Mouse (Mus musculus) cerebellum, adult 2 months (tissue): ENCODE measurements around the gene Wdr20rt. TPM values are rescaled to one million over a fixed set of nuclear protein-coding genes. Genes with fewer than 3 reads are reported as not detected.
A peak's percentile ranks its signal among the peaks of the same experiment; 100 is the strongest.

Experiments used
- DNase-seq, 2 experiments: peaks; one replicate each; pipeline ENCODE4 v3.0.0; 2021
- H3K27ac ChIP-seq: fragments of 200-500 bp; 2 replicates; pipeline ENCODE4 v1.5.1; 2012; ENCODE audit warnings: low read length, control low read depth, inconsistent platforms; ENCODE audit not compliant: insufficient read depth
- H3K27me3 ChIP-seq: fragments of 200-500 bp; 2 replicates; pipeline ENCODE4 v1.6.1; 2012; ENCODE audit warnings: inconsistent platforms, mild to moderate bottlenecking, low read length, moderate library complexity; ENCODE audit not compliant: control insufficient read depth, insufficient read depth
- H3K4me1 ChIP-seq: fragments of 200-500 bp; 2 replicates; pipeline ENCODE4 v1.6.1; 2011; ENCODE audit warnings: low read length; ENCODE audit not compliant: control insufficient read depth, insufficient read depth
- H3K4me3 ChIP-seq: fragments of 200-500 bp; replicated peaks from 2 replicates; pipeline ENCODE3; 2011; ENCODE audit warnings: mild to moderate bottlenecking, low read depth, low read length, control low read depth; ENCODE audit not compliant: insufficient read depth
- CTCF ChIP-seq: fragments of 200-500 bp; IDR thresholded peaks from 2 replicates; pipeline ENCODE4 v1.5.1; 2011; ENCODE audit warnings: low read depth, mild to moderate bottlenecking, control low read depth, low read length, moderate library complexity, borderline replicate concordance; ENCODE audit not compliant: insufficient read depth
- POLR2A ChIP-seq: fragments of 200-500 bp; IDR thresholded peaks from 2 replicates; pipeline ENCODE4 v1.6.1; 2011; ENCODE audit warnings: low read length, control low read depth, borderline replicate concordance; ENCODE audit not compliant: insufficient read depth
- WGBS: fragments of 180-500 bp; shearing (Covaris S2); methylation state at CpG from one replicate; pipeline ENCODE4 v1.1.7; 2018; 5-methylcytosine and 5-hydroxymethylcytosine counted together
- polyA plus RNA-seq: library from polyadenylated mRNA; depleted of rRNA; stranded (reverse); fragments of >200 nt; gene quantifications from 2 replicates; pipeline ENCODE4 v1.2.3, GENCODE M21; 2012; rRNA removed

Gene Wdr20rt
- polyA plus RNA-seq: not detected in 2 replicates

GRCm38 (mm10) chr12:65225467-65225945, at the start of gene Wdr20rt:
Wdr20rt (plus strand) TSS chr12:65225517.
- Histone ChIP-seq H3K27me3 (no peaks in the 10 kb centered on the region), H3K4me3 (no peak within 1 kb of the TSS), H3K4me1 (no peaks in the 10 kb centered on the region), H3K27ac (no peak within 1 kb of the TSS)
- WGBS: 95% methylated on average over 22 of the region's 22 CpGs
- TF ChIP-seq CTCF (no peak), POLR2A (no peak)
- DNase-seq: no peak

- no peaks in the 10 kb centered on the region for H3K27me3 ChIP-seq
- DNase-seq: no peak
- 49% methylated on average over 3 of the region's 3 CpGs for WGBS
Observed at GRCm38 (mm10) chr12:65187365-65187764, 38.0 kb upstream of the Wdr20rt start.

DNA sequence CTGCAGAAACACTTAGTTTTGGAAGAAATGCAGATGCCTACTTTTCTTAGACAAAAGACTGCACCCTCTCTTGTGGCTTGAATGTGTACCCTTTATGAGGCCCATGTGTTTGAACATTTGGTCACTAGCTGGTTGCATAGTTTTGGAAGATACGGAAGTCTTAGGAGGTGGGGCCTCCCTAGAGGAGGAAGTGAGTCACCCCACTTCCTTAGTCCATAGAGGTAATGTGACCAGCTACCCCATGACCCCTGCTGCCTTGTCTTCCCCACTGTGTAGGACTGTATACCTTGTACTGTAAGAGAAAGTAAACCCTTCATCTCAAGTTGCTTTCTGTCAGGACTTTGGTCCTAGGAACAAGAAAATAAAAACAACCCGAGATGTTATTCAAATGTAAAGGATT, 36.1 kb upstream of the Wdr20rt start:
- WGBS: 85% methylated on average over 2 of the region's 2 CpGs
- H3K27ac ChIP-seq: no peak overlapping the region
- no peak for DNase-seq
- H3K4me1 ChIP-seq: no peaks in the 10 kb centered on the region
- no peak overlapping the region for H3K4me3 ChIP-seq
- TF ChIP-seq POLR2A (no peak), CTCF (no peak)
- H3K27me3 ChIP-seq: no peaks in the 10 kb centered on the region

More at GRCm38 (mm10) chr12:65187365-65187764, 38.0 kb upstream of the Wdr20rt start:
- Histone ChIP-seq H3K27ac (no peak overlapping the region), H3K4me1 (no peaks in the 10 kb centered on the region), H3K4me3 (no peak overlapping the region)
- TF ChIP-seq CTCF: no peak
- TF ChIP-seq POLR2A: no peak

- Histone ChIP-seq H3K4me1 (no peaks in the 10 kb centered on the region), H3K4me3 (no peak overlapping the region), H3K27me3 (no peaks in the 10 kb centered on the region), H3K27ac (no peak overlapping the region)
- 67% methylated on average over 5 of the region's 5 CpGs for WGBS
- no peak for TF ChIP-seq POLR2A
- TF ChIP-seq CTCF: no peak
- no peak for DNase-seq
Observed at GRCm38 (mm10) chr12:65194003-65194530, 31.2 kb upstream of the Wdr20rt start.

GRCm38 (mm10) chr12:65201812-65202211, 23.5 kb upstream of the Wdr20rt start:
- WGBS: 94% methylated on average over 2 of the region's 2 CpGs
- peak in 1 of 2 experiments; percentile 36 for DNase-seq
- Histone ChIP-seq H3K4me3 (no peak overlapping the region), H3K27me3 (no peaks in the 10 kb centered on the region), H3K4me1 (no peaks in the 10 kb centered on the region), H3K27ac (no peak overlapping the region)
- TF ChIP-seq POLR2A: no peak

DNA sequence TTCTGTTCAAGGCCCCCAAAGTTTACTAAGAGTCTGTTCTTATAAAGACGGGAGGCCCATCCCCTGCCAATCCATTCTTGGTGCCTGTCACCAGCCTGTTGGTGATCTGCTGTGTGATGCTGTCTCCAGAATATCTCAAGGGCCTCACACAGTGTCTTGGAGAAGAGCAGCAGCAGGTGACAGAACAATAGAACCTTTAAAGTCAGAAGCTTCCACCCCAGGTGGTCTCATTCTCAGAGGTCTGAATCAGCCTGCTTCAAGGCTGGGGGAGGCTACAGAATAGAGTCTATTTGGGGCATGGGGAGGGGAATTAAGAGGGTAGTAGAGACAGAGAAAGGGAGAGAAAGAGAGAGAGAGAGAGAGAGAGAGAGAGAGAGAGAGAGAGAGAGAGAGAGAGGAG, 18.9 kb upstream of the Wdr20rt start:
- Histone ChIP-seq H3K27me3 (no peaks in the 10 kb centered on the region), H3K27ac (no peak overlapping the region), H3K4me1 (no peaks in the 10 kb centered on the region), H3K4me3 (no peak overlapping the region)
- TF ChIP-seq POLR2A (no peak), CTCF (no peak)
- no peak for DNase-seq
- WGBS: 25% methylated on average over 1 of the region's 1 CpGs

GRCm38 (mm10) chr12:65216404-65216840, 8.9 kb upstream of the Wdr20rt start:
- 72% methylated on average over 6 of the region's 6 CpGs for whole genome bisulfite sequencing
- no peak for DNase-seq
- Histone ChIP-seq H3K4me1 (no peaks in the 10 kb centered on the region), H3K27me3 (no peaks in the 10 kb centered on the region), H3K27ac (no peak overlapping the region), H3K4me3 (no peak overlapping the region)
- no peak for TF ChIP-seq CTCF
- no peak for TF ChIP-seq POLR2A

- Histone ChIP-seq H3K27ac (no peak overlapping the region), H3K4me3 (no peak overlapping the region), H3K27me3 (no peaks in the 10 kb centered on the region), H3K4me1 (no peaks in the 10 kb centered on the region)
- 13% methylated on average over 6 of the region's 6 CpGs for WGBS
- DNase-seq: no peak
- TF ChIP-seq POLR2A: no peak
- TF ChIP-seq CTCF: no peak
Observed at GRCm38 (mm10) chr12:65228628-65229027, 3.3 kb downstream of the Wdr20rt start.
